1 mouse cellular context compared by ENCODE assay signal in the genomic region with DNA sequence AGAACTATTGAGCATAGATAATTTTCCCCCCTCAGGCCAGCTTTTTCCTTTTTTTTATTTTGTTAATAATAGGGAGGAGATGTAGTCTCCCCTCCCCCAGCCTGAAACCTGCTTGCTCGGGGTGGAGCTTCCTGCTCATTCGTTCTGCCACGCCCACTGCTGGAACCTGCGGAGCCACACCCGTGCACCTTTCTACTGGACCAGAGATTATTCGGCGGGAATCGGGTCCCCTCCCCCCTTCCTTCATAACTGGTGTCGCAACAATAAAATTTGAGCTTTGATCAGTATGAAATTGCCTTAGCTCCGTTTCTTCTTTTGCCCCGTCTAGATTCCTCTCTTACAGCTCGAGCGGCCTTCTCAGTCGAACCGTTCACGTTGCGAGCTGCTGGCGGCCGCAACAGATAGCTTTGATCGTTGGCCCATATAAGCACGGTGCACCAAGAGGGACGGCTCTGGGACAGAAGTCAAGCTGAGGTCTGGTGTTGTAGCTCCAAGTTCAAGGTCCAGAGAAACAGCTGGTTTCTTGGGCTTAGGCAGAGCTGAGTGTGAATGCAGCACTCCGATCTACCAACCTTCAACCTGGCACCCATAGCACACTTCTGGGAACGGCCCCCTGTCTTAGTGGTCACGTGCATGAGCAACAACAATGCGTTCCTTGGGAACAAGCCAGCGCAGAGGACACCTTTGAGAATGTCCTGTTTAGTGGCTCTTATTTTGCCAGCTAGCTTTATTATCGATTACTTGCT.
TF ChIP-seq lines count a peak whose summit lies in the region.

No protein-coding gene starts in this region.

TF ChIP-seq in CH12.LX, 34 proteins besides CTCF, POLR2A, EP300 and RAD21:
- peak; percentile 62 for TF ChIP-seq BHLHE40 (IDR thresholded peaks at IDR 0.05; ENCODE audit: low read depth, low read length)
